Mouse (Mus musculus): ENCODE data around the gene Utrn.

DNA sequence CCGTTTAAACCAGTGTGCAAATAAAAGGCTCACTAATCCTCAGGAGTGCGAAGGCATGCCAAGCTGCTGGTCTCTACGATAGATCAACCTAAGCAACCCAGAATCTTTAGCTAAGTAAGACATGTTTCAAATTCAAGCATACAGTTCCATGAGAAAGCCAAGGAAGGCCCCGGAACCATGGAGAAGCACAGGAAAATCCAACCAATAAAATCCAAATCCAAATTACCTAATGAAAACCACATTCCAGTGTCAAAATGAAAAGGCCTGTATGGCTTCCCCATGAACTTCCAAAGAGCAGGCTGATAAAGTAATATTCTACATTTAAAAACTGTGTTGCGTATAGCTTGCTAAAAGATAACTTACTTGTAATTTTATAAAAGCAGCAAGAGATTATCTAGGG lies 317.4 kb downstream of the Utrn start:
- no peak for TF ChIP-seq E2F4 (IDR thresholded peaks at IDR 0.05; ENCODE audit: insufficient read depth)
- no peak for TF ChIP-seq MYOG (IDR thresholded peaks at IDR 0.05; ENCODE audit: control insufficient read depth in 1 of 3, insufficient read depth in 1 of 3, insufficient read length in 2 of 3, low read depth in 2 of 3)
- TF ChIP-seq TCF12 (IDR thresholded peaks at IDR 0.05; ENCODE audit: insufficient read depth, poor library complexity, severe bottlenecking): no peak
- no peak for TF ChIP-seq REST (IDR thresholded peaks at IDR 0.05; ENCODE audit: insufficient read depth, insufficient read length)
- no peak for TF ChIP-seq POLR2A (IDR thresholded peaks at IDR 0.05; ENCODE audit: insufficient read length, low read depth)
- TF ChIP-seq MAX (IDR thresholded peaks at IDR 0.05; ENCODE audit: low read depth): no peak
- TF ChIP-seq USF1 (IDR thresholded peaks at IDR 0.05; ENCODE audit: low read depth): no peak
- TF ChIP-seq CEBPB (IDR thresholded peaks at IDR 0.05; ENCODE audit: insufficient read depth, poor library complexity, severe bottlenecking): no peak
- TF ChIP-seq POLR2AphosphoS2 (IDR thresholded peaks at IDR 0.05; ENCODE audit: insufficient read length, low read depth): no peak
- no peak for TF ChIP-seq TCF3 (IDR thresholded peaks at IDR 0.05; ENCODE audit: insufficient read length, low read depth)
- TF ChIP-seq SRF (IDR thresholded peaks at IDR 0.05; ENCODE audit: control insufficient read depth, insufficient read length, low read depth): no peak
- TF ChIP-seq MYOD1 (IDR thresholded peaks at IDR 0.05; ENCODE audit: control insufficient read depth in 1 of 3, insufficient read length in 2 of 3, low read depth in 2 of 3): no peak

All from myocyte (in vitro differentiated cells).